Mouse (Mus musculus) liver, embryonic 14.5 days (tissue): ENCODE measurements around the gene Pik3r2. TPM values are rescaled to one million over a fixed set of nuclear protein-coding genes. Genes with fewer than 3 reads are reported as not detected.

ENCODE experiments used
- ATAC-seq: fragments of 200-750 bp; cut with Nextera tagmentation; 2 replicates; pipeline ENCODE4 v1.8.0; 2017; ENCODE audit warnings: moderate number of reproducible peaks, mild to moderate bottlenecking, moderate library complexity; ENCODE audit not compliant: insufficient read depth
- DNase-seq, 3 experiments: peaks; one replicate each; pipeline ENCODE4 v3.0.0-alpha.2; 2012 to 2013; ENCODE audit warnings: low read depth in 3 of 3, low spot score in 3 of 3
- H3K27ac ChIP-seq: fragments of 300-500 bp; sonication (generic); 2 replicates; pipeline ENCODE4 v1.5.1; 2014; ENCODE audit warnings: moderate library complexity, mild to moderate bottlenecking, control low read depth, inconsistent platforms
- H3K27me3 ChIP-seq: fragments of 300-500 bp; sonication (generic); 2 replicates; pipeline ENCODE4 v1.6.1; 2014; ENCODE audit warnings: mild to moderate bottlenecking, low read length, moderate library complexity; ENCODE audit not compliant: control insufficient read depth, insufficient read depth
- H3K36me3 ChIP-seq: fragments of 300-500 bp; sonication (generic); replicated peaks from 2 replicates; pipeline ENCODE4 v1.6.1; 2014; ENCODE audit warnings: low read depth; ENCODE audit not compliant: control insufficient read depth, insufficient read depth
- H3K4me1 ChIP-seq, 2 experiments: fragments of 200-500 bp in 1 of 2; fragments of 300-500 bp in 1 of 2; sonication (generic) in 1 of 2; replicated peaks; 2 replicates each; pipeline ENCODE4 v1.6.1; 2012 to 2014; ENCODE audit warnings: antibody characterized with exemption in 1 of 2, inconsistent platforms in 1 of 2, low read length in 1 of 2; ENCODE audit not compliant: control insufficient read depth in 2 of 2, insufficient read depth in 2 of 2
- H3K4me2 ChIP-seq: fragments of 300-500 bp; sonication (generic); 2 replicates; pipeline ENCODE4 v1.6.1; 2014; ENCODE audit warnings: low read depth, mild to moderate bottlenecking, control low read depth, moderate library complexity
- H3K4me3 ChIP-seq, 2 experiments: fragments of 200-500 bp in 1 of 2; fragments of 300-500 bp in 1 of 2; sonication (generic) in 1 of 2; 2 replicates each; pipeline ENCODE4 v1.5.1; 2012 to 2014; ENCODE audit warnings: low read depth in 2 of 2, low read length in 2 of 2, mild to moderate bottlenecking in 2 of 2, control low read depth in 1 of 2, inconsistent platforms in 1 of 2, moderate library complexity in 1 of 2; ENCODE audit not compliant: insufficient read depth in 1 of 2
- H3K9ac ChIP-seq: fragments of 300-500 bp; sonication (generic); replicated peaks from 2 replicates; pipeline ENCODE4 v1.6.1; 2014; ENCODE audit warnings: mild to moderate bottlenecking, control low read depth, moderate library complexity
- H3K9me3 ChIP-seq: fragments of 300-500 bp; sonication (generic); 2 replicates; pipeline ENCODE4 v1.6.1; 2016; ENCODE audit warnings: low read length, mixed read lengths; ENCODE audit not compliant: control insufficient read depth
- CTCF ChIP-seq: IDR thresholded peaks from 2 replicates; pipeline ENCODE4 v1.5.1; 2016; ENCODE audit warnings: antibody characterized with exemption, low read depth, control low read depth
- EP300 ChIP-seq: IDR thresholded peaks from 2 replicates; pipeline ENCODE4 v1.6.1; 2016; ENCODE audit warnings: antibody characterized with exemption, low read depth
- WGBS: fragments of 180-500 bp; shearing (Covaris S2); extraction: QIAGEN DNeasy Blood & Tissue Kit; methylation state at CpG from one replicate; pipeline ENCODE4 v1.1.7; 2014; ENCODE audit not compliant: insufficient replicate concordance; 5-methylcytosine and 5-hydroxymethylcytosine counted together
- polyA plus RNA-seq, 2 experiments: library from polyadenylated mRNA; depleted of rRNA in 1 of 2; stranded (reverse) in 1 of 2; unstranded in 1 of 2; fragments of >200 nt; fragmentation: Nextera tagmentation in 1 of 2; extraction: Ambion mirVana in 1 of 2; gene quantifications; 2 replicates each; pipeline versions ENCODE4 v1.2.1 to v1.2.3; 2012 to 2014

Gene Pik3r2
- polyA plus RNA-seq, 2 experiments = 8.2 to 17.5 TPM

DNA sequence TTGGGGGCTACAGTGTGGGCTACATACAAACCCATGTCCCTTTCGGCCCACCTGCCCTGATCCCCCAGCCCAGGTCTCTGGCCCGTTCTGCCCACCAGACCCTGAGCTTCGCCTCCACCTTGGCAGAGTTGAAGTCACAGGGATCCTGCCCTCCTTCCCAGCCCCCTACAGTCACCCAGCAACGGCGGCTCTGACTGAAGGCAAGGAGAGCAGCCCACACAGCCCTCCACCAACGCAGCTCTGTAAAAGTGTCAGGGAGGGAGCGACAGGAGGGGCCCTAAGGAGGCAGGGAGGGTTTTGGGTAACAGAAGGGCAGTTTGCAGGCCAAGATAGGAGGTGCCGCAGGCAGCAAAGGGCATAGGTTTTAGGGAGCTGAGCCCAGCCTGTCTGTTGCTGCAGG lies 14.3 kb upstream of the Pik3r2 start:
- Histone ChIP-seq H3K36me3 (peaks cover 3% of the 10 kb centered on the region), H3K27ac (no peak overlapping the region), H3K4me1 (peaks cover 17 to 32% of the 10 kb centered on the region in 2 experiments), H3K27me3 (peaks cover 5% of the 10 kb centered on the region; the same call in 1 of the 2 replicates), H3K9me3 (no peaks in the 10 kb centered on the region), H3K4me3 (peak overlapping the region; percentile 67 to 68), H3K4me2 (peak overlapping the region; percentile 74), H3K9ac (peak overlapping the region; percentile 46)
- 47% methylated on average over 8 of the region's 8 CpGs for WGBS
- ATAC-seq = no peak
- no peak for TF ChIP-seq EP300
- TF ChIP-seq CTCF = no peak
- no peak for DNase-seq

- peaks cover 8% of the 10 kb centered on the region for H3K36me3 ChIP-seq
- H3K4me3 ChIP-seq = no peak overlapping the region
- no peak overlapping the region for H3K27ac ChIP-seq
- DNase-seq (no peak), ATAC-seq (no peak)
- H3K9ac ChIP-seq = no peak overlapping the region
- H3K27me3 ChIP-seq = no peaks in the 10 kb centered on the region
- TF ChIP-seq CTCF (no peak), EP300 (no peak)
- whole genome bisulfite sequencing = 80% methylated on average over 10 of the region's 10 CpGs
- H3K4me1 ChIP-seq = peaks cover 17 to 33% of the 10 kb centered on the region in 2 experiments
- no peaks in the 10 kb centered on the region for H3K9me3 ChIP-seq
- no peak overlapping the region for H3K4me2 ChIP-seq
These were observed 12.5 kb upstream of the Pik3r2 start for GRCm38 (mm10) chr8:70789046-70789445.

DNA sequence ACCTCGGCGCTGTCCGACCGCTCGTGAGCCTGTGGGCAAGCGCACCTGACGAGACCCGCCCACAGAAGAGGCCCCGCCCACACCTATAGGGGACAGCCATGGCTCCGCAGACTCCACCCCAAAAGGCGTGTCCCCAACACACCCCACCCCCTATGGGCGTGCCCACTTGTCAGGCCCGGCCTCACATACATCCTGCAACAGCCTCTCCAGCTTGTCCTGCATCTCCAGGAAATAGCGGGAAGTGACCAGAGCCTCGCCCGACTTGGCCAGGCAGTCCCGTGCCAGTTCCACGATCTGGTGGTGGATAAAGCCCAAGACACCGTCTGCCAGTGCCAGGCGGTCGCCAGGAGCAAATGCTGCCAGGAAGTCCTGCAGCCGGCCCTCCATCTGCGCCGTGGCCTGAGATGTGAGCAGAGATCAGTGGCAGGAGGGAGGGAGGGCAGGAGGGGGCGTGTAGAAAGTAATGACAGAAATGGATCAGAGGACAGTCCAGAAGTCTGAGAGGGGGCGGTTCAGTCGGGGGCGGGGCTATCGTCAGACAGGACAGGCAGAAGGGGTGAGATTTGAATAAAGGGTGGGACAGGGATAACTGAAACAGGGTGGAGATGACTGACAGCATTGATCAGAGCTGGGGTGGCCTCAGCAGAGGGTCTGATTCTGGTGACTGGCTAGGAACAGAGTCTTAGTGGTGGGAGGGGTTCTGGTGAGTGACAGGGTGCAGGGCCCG lies 11.6 kb upstream of the Pik3r2 start:
- Histone ChIP-seq H3K4me3 (no peak overlapping the region), H3K4me2 (no peak overlapping the region), H3K27ac (no peak overlapping the region), H3K4me1 (peaks cover 17 to 30% of the 10 kb centered on the region in 2 experiments), H3K9me3 (no peaks in the 10 kb centered on the region), H3K36me3 (peaks cover 10% of the 10 kb centered on the region), H3K27me3 (no peaks in the 10 kb centered on the region), H3K9ac (no peak overlapping the region)
- ATAC-seq (no peak), DNase-seq (no peak)
- WGBS = 69% methylated on average over 30 of the region's 30 CpGs
- TF ChIP-seq EP300 (no peak), CTCF (no peak)

- ATAC-seq (no peak), DNase-seq (no peak)
- H3K4me2 ChIP-seq = no peak overlapping the region
- peaks cover 15 to 23% of the 10 kb centered on the region in 2 experiments for H3K4me1 ChIP-seq
- no peak overlapping the region for H3K9ac ChIP-seq
- WGBS = 73% methylated on average over 3 of the region's 3 CpGs
- H3K27me3 ChIP-seq = no peaks in the 10 kb centered on the region
- peaks cover 11% of the 10 kb centered on the region for H3K36me3 ChIP-seq
- no peak overlapping the region for H3K27ac ChIP-seq
- H3K9me3 ChIP-seq = no peaks in the 10 kb centered on the region
- TF ChIP-seq CTCF = no peak
- no peak for TF ChIP-seq EP300
- no peak overlapping the region for H3K4me3 ChIP-seq
These were observed 10.5 kb upstream of the Pik3r2 start for GRCm38 (mm10) chr8:70787051-70787445.

- ATAC-seq (no peak), DNase-seq (no peak)
- no peak for TF ChIP-seq CTCF
- TF ChIP-seq EP300 = no peak
- Histone ChIP-seq H3K9me3 (no peaks in the 10 kb centered on the region), H3K4me3 (no peak overlapping the region), H3K4me1 (peaks cover 10 to 18% of the 10 kb centered on the region in 2 experiments), H3K27me3 (no peaks in the 10 kb centered on the region), H3K9ac (no peak overlapping the region), H3K4me2 (no peak overlapping the region), H3K27ac (no peak overlapping the region), H3K36me3 (peaks cover 11% of the 10 kb centered on the region)
- 86% methylated on average over 25 of the region's 25 CpGs for WGBS
These were observed 10.0 kb upstream of the Pik3r2 start for GRCm38 (mm10) chr8:70786291-70787050.
